18 mouse cellular contexts compared by ENCODE assay signal in genomic region chrX:60021595-60021994, GRCm38 (mm10). TPM values are rescaled to one million over a fixed set of nuclear protein-coding genes. Genes with fewer than 3 reads are reported as not detected.
"Had no signal": no experiment of that assay in that cellular context is flagged by ENCODE, and none has a peak within 500 bp of the region (broad histone marks: within the 10 kb centered on the region; RNA-seq: fewer than 3 reads in every experiment).

No protein-coding gene starts in this region.

- ATAC-seq: lung, postnatal 0 days; midbrain, embryonic 16.5 days had no signal

- H3K27ac ChIP-seq: layer of hippocampus, adult 2 months; limb, embryonic 13.5 days; liver, embryonic 14.5 days; midbrain, embryonic 12.5 days; neural tube, embryonic 15.5 days had no signal

- H3K4me1 ChIP-seq: limb, embryonic 13.5 days; midbrain, embryonic 12.5 days; neural tube, embryonic 15.5 days had no signal

- DNase-seq: kidney, adult 18-20 months; kidney, postnatal 10 days; kidney, postnatal 4 days; left cerebral cortex, postnatal 4 days; lung, adult 18-20 months; lung, postnatal 4 days; thymus, postnatal 14 days had no signal

- H3K4me3 ChIP-seq: layer of hippocampus, adult 2 months; limb, embryonic 13.5 days; midbrain, embryonic 12.5 days; neural tube, embryonic 15.5 days had no signal

RNA-seq across cellular contexts. Expression of gene F9, which starts 22.3 kb away (rescaled TPM):
- total RNA-seq: megakaryocyte-erythroid progenitor cell, adult 5-6 weeks had no signal
- polyA plus RNA-seq: kidney, embryonic 14.5 days; limb, embryonic 13.5 days; lung, postnatal 0 days; midbrain, embryonic 12.5 days; midbrain, embryonic 16.5 days; neural tube, embryonic 11.5 days; neural tube, embryonic 15.5 days; urinary bladder, adult 2 months had no signal
